Mouse (Mus musculus) stomach, postnatal 0 days (tissue): ENCODE results near the gene Usp25.

ENCODE experiments used
- CTCF ChIP-seq: IDR thresholded peaks from 2 replicates; pipeline ENCODE4 v1.5.1; 2016; ENCODE audit warnings: antibody characterized with exemption, low read depth, mild to moderate bottlenecking, moderate library complexity
- EP300 ChIP-seq: optimal IDR thresholded peaks from 2 replicates; pipeline ENCODE3; 2016; ENCODE audit warnings: antibody characterized with exemption

- TF ChIP-seq CTCF (no peak), EP300 (no peak)
Observed at GRCm38 (mm10) chr16:77034329-77034728, 20.8 kb downstream of the Usp25 start.
